Comparison of ENCODE assay signal across 28 mouse cellular contexts in genomic region chr13:5234232-5234631, GRCm38 (mm10).
DNase-seq lines count a peak whose midpoint lies in the region; ATAC-seq and TF ChIP-seq lines count a peak whose summit lies in the region.
"Had no signal": no experiment of that assay in that cellular context is flagged by ENCODE, and none has a peak within 500 bp of the region (broad histone marks: within the 10 kb centered on the region; RNA-seq: fewer than 3 reads in every experiment).

No protein-coding gene starts in this region.

- DNase-seq in heart, adult 11 months, result peak; percentile 41
- no peak for DNase-seq in heart, embryonic 10.5 days (ENCODE audit: low spot score)
- DNase-seq in midbrain, embryonic 10.5 days (ENCODE audit: low spot score), result no peak
- DNase-seq in brain, embryonic 14.5 days (ENCODE audit: low read depth), result peak; percentile 37
- DNase-seq: adrenal gland, adult 8-10 months; adrenal gland, postnatal 14 days; adrenal gland, postnatal 36 days; B cell, adult 2 months; cerebellum, adult 11 months; cerebellum, adult 18-20 months; cerebellum, adult 8-10 months; cerebellum, adult 9-11 months; cerebellum, postnatal 14 days; cerebellum, postnatal 36 days; embryo, embryonic 11 days had no signal

- no peaks in the 10 kb centered on the region for H3K36me3 ChIP-seq in heart, embryonic 10.5 days
- no peaks in the 10 kb centered on the region for H3K36me3 ChIP-seq in midbrain, embryonic 15.5 days (replicated peaks)
- no peaks in the 10 kb centered on the region for H3K36me3 ChIP-seq in midbrain, embryonic 10.5 days
- H3K36me3 ChIP-seq: embryonic facial prominence, embryonic 13.5 days; embryonic facial prominence, embryonic 15.5 days; forebrain, embryonic 10.5 days; forebrain, embryonic 12.5 days; G1E had no signal

- TF ChIP-seq POLR2A in brain, embryonic 14.5 days (IDR thresholded peaks at IDR 0.05; ENCODE audit: borderline replicate concordance, extremely low read depth, insufficient read depth, insufficient read length, poor library complexity, severe bottlenecking), result no peak

- no peaks in the 10 kb centered on the region for H3K27me3 ChIP-seq in heart, embryonic 10.5 days (ENCODE audit: insufficient read depth, poor library complexity, severe bottlenecking)
- H3K27me3 ChIP-seq in midbrain, embryonic 15.5 days (replicated peaks), result no peaks in the 10 kb centered on the region
- H3K27me3 ChIP-seq in midbrain, embryonic 10.5 days (ENCODE audit: low read depth, poor library complexity, severe bottlenecking), result no peaks in the 10 kb centered on the region
- H3K27me3 ChIP-seq: CH12.LX; embryonic facial prominence, embryonic 13.5 days; embryonic facial prominence, embryonic 15.5 days; forebrain, embryonic 12.5 days; Patski had no signal

- H3K27ac ChIP-seq in heart, embryonic 10.5 days, result no peak overlapping the region
- no peak overlapping the region for H3K27ac ChIP-seq in midbrain, embryonic 15.5 days
- no peak overlapping the region for H3K27ac ChIP-seq in midbrain, embryonic 10.5 days (replicated peaks)
- H3K27ac ChIP-seq: embryonic facial prominence, embryonic 13.5 days; embryonic facial prominence, embryonic 15.5 days; forebrain, embryonic 10.5 days; forebrain, embryonic 12.5 days had no signal

- no peak for TF ChIP-seq CTCF in brain, embryonic 14.5 days (IDR thresholded peaks at IDR 0.05; ENCODE audit: borderline replicate concordance, extremely low read depth, insufficient read depth, insufficient read length)

- 78% methylated on average over 3 of the region's 3 CpGs for WGBS in heart, embryonic 10.5 days
- 70% methylated on average over 3 of the region's 3 CpGs for WGBS in midbrain, embryonic 15.5 days
- 81% methylated on average over 3 of the region's 3 CpGs for WGBS in midbrain, embryonic 10.5 days

- no peak overlapping the region for H3K4me2 ChIP-seq in midbrain, embryonic 15.5 days
- H3K4me2 ChIP-seq: embryonic facial prominence, embryonic 13.5 days; embryonic facial prominence, embryonic 15.5 days; forebrain, embryonic 12.5 days had no signal

- H3K4me1 ChIP-seq in heart, embryonic 10.5 days, result no peaks in the 10 kb centered on the region
- no peaks in the 10 kb centered on the region for H3K4me1 ChIP-seq in midbrain, embryonic 15.5 days
- H3K4me1 ChIP-seq in midbrain, embryonic 10.5 days, result no peaks in the 10 kb centered on the region
- H3K4me1 ChIP-seq: embryonic facial prominence, embryonic 13.5 days; embryonic facial prominence, embryonic 15.5 days; forebrain, embryonic 10.5 days; forebrain, embryonic 12.5 days had no signal

- H3K4me3 ChIP-seq in heart, embryonic 10.5 days, result no peak overlapping the region
- no peak overlapping the region for H3K4me3 ChIP-seq in midbrain, embryonic 15.5 days
- no peak overlapping the region for H3K4me3 ChIP-seq in midbrain, embryonic 10.5 days
- H3K4me3 ChIP-seq: embryonic facial prominence, embryonic 13.5 days; embryonic facial prominence, embryonic 15.5 days; erythroblast, embryonic 14.5 days; forebrain, embryonic 10.5 days; forebrain, embryonic 12.5 days had no signal

- ATAC-seq in midbrain, embryonic 15.5 days (replicated peaks), result peak; percentile 80
- ATAC-seq: activated CD4-positive, CD25-positive, alpha-beta regulatory T cell, adult 4 months; CD4-positive, CD25-positive, alpha-beta regulatory T cell, adult 4 months; forebrain, embryonic 14.5 days; forebrain, embryonic 16.5 days; Patski had no signal

- no peaks in the 10 kb centered on the region for H3K9me3 ChIP-seq in heart, embryonic 10.5 days
- H3K9me3 ChIP-seq in midbrain, embryonic 15.5 days, result no peaks in the 10 kb centered on the region
- H3K9me3 ChIP-seq in midbrain, embryonic 10.5 days (replicated peaks), result no peaks in the 10 kb centered on the region
- H3K9me3 ChIP-seq: embryonic facial prominence, embryonic 13.5 days; embryonic facial prominence, embryonic 15.5 days; forebrain, embryonic 10.5 days; forebrain, embryonic 12.5 days; G1E had no signal

- H3K9ac ChIP-seq in midbrain, embryonic 15.5 days, result no peak overlapping the region
- H3K9ac ChIP-seq: embryonic facial prominence, embryonic 13.5 days; embryonic facial prominence, embryonic 15.5 days; forebrain, embryonic 12.5 days had no signal

Comparison
In these comparisons a context has a peak if more than half of its experiments do, and no peak if none do; other contexts are left out.
1. DNase-seq: peak in heart, adult 11 months (single experiment) and brain, embryonic 14.5 days (single experiment); none in heart, embryonic 10.5 days (single experiment) and midbrain, embryonic 10.5 days (single experiment).